Mouse (Mus musculus): ENCODE data around the gene Bmp8a. TPM values are rescaled to one million over a fixed set of nuclear protein-coding genes. Genes with fewer than 3 reads are reported as not detected.
A peak's percentile ranks its signal among the peaks of the same experiment; 100 is the strongest.

Bmp8a gene
- not detected in 2 replicates for polyA plus RNA-seq (2014; fragmentation: Nextera tagmentation; extraction: Ambion mirVana)

DNA sequence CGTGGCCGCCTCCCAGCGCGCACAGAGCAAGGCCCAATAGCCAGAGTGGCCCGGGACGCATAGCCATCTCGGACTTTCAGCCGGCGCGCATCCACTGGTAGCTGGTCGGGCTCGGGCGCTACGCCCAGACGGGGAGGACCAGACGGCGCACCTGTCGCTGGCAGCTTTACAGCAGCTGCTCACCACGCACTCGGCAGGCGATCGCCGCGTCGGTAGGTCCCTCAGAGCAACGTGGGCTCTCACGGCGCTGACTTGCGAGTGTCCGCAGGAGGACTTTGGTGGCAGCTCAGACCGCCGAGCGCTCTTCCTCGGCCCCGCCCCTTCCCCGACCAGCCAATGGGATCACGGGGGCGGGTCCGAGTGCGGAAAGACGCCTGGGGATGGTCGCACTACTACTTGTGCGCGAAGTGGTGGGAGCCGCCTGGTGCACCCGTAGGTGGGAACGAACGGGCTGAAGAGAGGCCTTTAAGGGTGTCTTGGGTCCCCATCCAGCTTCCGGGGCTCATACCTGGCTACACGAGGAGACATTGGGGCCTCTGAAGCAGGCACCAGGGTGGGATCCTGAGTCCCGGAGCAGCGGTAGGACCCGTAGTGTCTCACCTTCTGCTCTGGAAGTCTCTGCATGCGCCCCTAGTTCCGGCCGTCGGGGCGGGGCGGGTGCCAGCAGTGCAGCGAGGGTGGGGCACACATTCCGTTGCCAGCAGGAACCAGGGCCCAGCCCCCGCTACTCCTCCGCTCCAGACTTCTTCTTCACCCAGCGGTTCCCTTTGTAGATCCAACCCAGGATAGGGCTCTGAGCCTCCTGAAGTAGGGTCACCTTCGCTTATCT, at the start of gene Bmp8a:
Gene Bmp8a (minus strand): TSS at position 611 of the 829 bp plus-strand sequence.
- Histone ChIP-seq H3K27ac (replicated peaks in 1 of 2; ENCODE audit: control insufficient read depth in 1 of 2, insufficient read depth in 1 of 2, low read depth in 2 of 2, low read length in 2 of 2) (no peak within 1 kb of the TSS), H3K27me3 (ENCODE audit: control insufficient read depth, insufficient read depth, low read length) (peaks cover 36% of the 10 kb centered on the region)

DNA sequence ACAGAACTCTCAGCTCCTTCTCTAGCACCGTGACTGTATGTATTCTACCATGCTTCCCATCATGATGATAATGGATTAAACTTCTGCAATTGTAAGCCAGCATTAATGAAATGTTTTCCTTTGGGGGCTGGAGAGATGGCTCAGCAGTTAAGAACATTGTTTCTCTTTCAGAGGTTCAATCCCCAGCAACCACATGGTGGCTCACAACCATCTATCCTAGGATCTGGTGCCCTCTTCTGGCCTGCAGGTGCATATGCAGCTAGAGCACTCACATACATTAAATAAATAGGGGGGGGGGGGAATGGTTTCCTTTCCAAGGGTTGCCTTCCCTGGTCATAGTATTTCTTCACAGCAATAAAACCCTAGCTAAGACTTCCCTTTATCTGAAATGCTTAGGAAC, 49.1 kb upstream of the Bmp8a start:
- ATAC-seq (ENCODE audit: insufficient number of reproducible peaks, insufficient read depth, low FRiP score, low read depth): no peak
- no peak overlapping the region for H3K4me2 ChIP-seq (ENCODE audit: low read length)
- H3K4me3 ChIP-seq (ENCODE audit: control insufficient read depth in 1 of 2, insufficient read depth in 1 of 2, low read depth in 1 of 2, low read length in 2 of 2): no peak overlapping the region
- WGBS: 97% methylated on average over 1 of the region's 1 CpGs
- H3K4me1 ChIP-seq (ENCODE audit: control insufficient read depth in 2 of 2, insufficient read depth in 2 of 2, low read length in 2 of 2): peaks cover 0 to 3% of the 10 kb centered on the region in 2 experiments; a peak in 1 of 4 replicates
- H3K9me3 ChIP-seq (ENCODE audit: control insufficient read depth, low read length): no peaks in the 10 kb centered on the region
- H3K36me3 ChIP-seq (ENCODE audit: control insufficient read depth, insufficient read depth, low read length): peaks cover 98% of the 10 kb centered on the region
- no peak overlapping the region for H3K27ac ChIP-seq (replicated peaks in 1 of 2; ENCODE audit: control insufficient read depth in 1 of 2, insufficient read depth in 1 of 2, low read depth in 2 of 2, low read length in 2 of 2)
- no peak overlapping the region for H3K9ac ChIP-seq (ENCODE audit: low read length)
- no peaks in the 10 kb centered on the region for H3K27me3 ChIP-seq (ENCODE audit: control insufficient read depth, insufficient read depth, low read length)

More for the DNA sequence above, at the start of gene Bmp8a:
- under 1% methylated on average over 65 of the region's 65 CpGs for WGBS
- Histone ChIP-seq H3K9me3 (ENCODE audit: control insufficient read depth, low read length) (no peaks in the 10 kb centered on the region), H3K36me3 (ENCODE audit: control insufficient read depth, insufficient read depth, low read length) (no peaks in the 10 kb centered on the region), H3K4me2 (ENCODE audit: low read length) (peak within 1 kb of the TSS; percentile 93), H3K9ac (ENCODE audit: low read length) (peak within 1 kb of the TSS; percentile 56), H3K4me3 (ENCODE audit: control insufficient read depth in 1 of 2, insufficient read depth in 1 of 2, low read depth in 1 of 2, low read length in 2 of 2) (peak within 1 kb of the TSS; percentile 48 to 56), H3K4me1 (ENCODE audit: control insufficient read depth in 2 of 2, insufficient read depth in 2 of 2, low read length in 2 of 2) (peaks cover 2 to 4% of the 10 kb centered on the region in 2 experiments; a peak in 1 of 4 replicates)
- ATAC-seq (ENCODE audit: insufficient number of reproducible peaks, insufficient read depth, low FRiP score, low read depth): peak; percentile 75

DNA sequence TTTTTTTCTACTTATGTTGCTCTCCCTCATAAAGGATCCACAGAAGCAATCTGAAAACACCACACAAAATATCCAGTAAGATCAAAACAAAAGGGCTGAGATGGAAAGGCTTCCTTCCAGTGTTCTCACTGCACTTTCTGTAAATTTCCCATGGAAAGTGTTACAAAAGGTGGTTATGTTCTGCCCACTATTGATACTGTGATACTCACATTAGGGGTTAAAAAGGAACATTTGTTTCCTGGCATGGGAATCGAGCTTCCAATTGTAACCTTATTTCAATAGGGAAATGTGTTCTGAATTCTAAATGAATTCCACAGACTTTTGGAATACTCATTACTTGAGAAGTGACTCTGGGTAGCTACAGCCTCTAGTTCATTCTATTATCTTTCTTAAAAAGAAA, 42.0 kb upstream of the Bmp8a start:
- H3K9ac ChIP-seq (ENCODE audit: low read length): no peak overlapping the region
- no peak overlapping the region for H3K4me3 ChIP-seq (ENCODE audit: control insufficient read depth in 1 of 2, insufficient read depth in 1 of 2, low read depth in 1 of 2, low read length in 2 of 2)
- H3K27ac ChIP-seq (replicated peaks in 1 of 2; ENCODE audit: control insufficient read depth in 1 of 2, insufficient read depth in 1 of 2, low read depth in 2 of 2, low read length in 2 of 2): no peak overlapping the region
- H3K36me3 ChIP-seq (ENCODE audit: control insufficient read depth, insufficient read depth, low read length): peaks cover 100% of the 10 kb centered on the region
- no peak overlapping the region for H3K4me2 ChIP-seq (ENCODE audit: low read length)
- H3K9me3 ChIP-seq (ENCODE audit: control insufficient read depth, low read length): no peaks in the 10 kb centered on the region
- no peaks in the 10 kb centered on the region for H3K27me3 ChIP-seq (ENCODE audit: control insufficient read depth, insufficient read depth, low read length)
- ATAC-seq (ENCODE audit: insufficient number of reproducible peaks, insufficient read depth, low FRiP score, low read depth): no peak
- H3K4me1 ChIP-seq (ENCODE audit: control insufficient read depth in 2 of 2, insufficient read depth in 2 of 2, low read length in 2 of 2): no peaks in the 10 kb centered on the region
- WGBS: 86% methylated on average over 1 of the region's 1 CpGs

DNA sequence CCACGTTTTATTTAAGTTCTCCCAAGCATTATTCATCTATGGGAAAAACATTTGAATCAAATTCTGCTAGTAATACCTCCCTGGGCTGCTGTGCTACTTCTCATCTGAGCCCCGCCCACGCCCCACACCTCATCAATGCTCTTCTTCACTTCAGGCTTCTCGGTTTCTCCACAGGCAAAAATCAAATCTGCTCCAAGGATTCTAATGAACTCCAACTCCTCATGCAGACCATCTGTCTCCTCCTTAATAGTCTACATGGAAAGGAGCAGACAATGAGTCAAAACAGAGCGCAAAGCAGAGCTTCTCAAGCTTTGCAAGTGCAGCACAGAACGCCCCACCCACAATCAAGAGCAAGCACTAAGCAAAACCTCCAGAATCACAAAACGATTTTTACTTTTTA, 40.1 kb upstream of the Bmp8a start:
- H3K4me2 ChIP-seq (ENCODE audit: low read length): no peak overlapping the region
- H3K27ac ChIP-seq (replicated peaks in 1 of 2; ENCODE audit: control insufficient read depth in 1 of 2, insufficient read depth in 1 of 2, low read depth in 2 of 2, low read length in 2 of 2): no peak overlapping the region
- no peak overlapping the region for H3K9ac ChIP-seq (ENCODE audit: low read length)
- no peaks in the 10 kb centered on the region for H3K9me3 ChIP-seq (ENCODE audit: control insufficient read depth, low read length)
- WGBS: 89% methylated on average over 7 of the region's 7 CpGs
- H3K4me3 ChIP-seq (ENCODE audit: control insufficient read depth in 1 of 2, insufficient read depth in 1 of 2, low read depth in 1 of 2, low read length in 2 of 2): no peak overlapping the region
- H3K4me1 ChIP-seq (ENCODE audit: control insufficient read depth in 2 of 2, insufficient read depth in 2 of 2, low read length in 2 of 2): no peaks in the 10 kb centered on the region
- no peak for ATAC-seq (ENCODE audit: insufficient number of reproducible peaks, insufficient read depth, low FRiP score, low read depth)
- peaks cover 98% of the 10 kb centered on the region for H3K36me3 ChIP-seq (ENCODE audit: control insufficient read depth, insufficient read depth, low read length)
- no peaks in the 10 kb centered on the region for H3K27me3 ChIP-seq (ENCODE audit: control insufficient read depth, insufficient read depth, low read length)

DNA sequence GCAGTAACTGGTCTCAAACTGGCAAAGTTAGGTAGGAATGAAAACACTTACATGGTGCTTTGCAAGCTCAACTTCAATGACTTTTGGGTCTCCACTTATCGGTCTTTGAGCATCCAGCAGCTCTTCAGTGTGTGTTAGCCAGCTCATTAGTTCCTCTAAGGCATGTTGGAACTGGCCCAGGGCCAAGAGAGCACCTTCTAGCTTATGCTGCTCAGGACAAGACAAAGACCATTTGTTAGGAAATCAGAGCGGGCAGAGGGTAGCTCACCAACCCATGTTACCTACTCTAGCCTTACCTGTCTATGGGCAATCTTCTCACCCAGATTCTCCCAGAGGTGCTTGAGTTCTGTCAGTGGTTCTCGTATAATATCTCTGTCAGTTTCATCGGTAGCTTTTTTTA, 39.0 kb upstream of the Bmp8a start:
- Histone ChIP-seq H3K4me2 (ENCODE audit: low read length) (no peak overlapping the region), H3K4me3 (ENCODE audit: control insufficient read depth in 1 of 2, insufficient read depth in 1 of 2, low read depth in 1 of 2, low read length in 2 of 2) (no peak overlapping the region), H3K36me3 (ENCODE audit: control insufficient read depth, insufficient read depth, low read length) (peaks cover 98% of the 10 kb centered on the region), H3K4me1 (ENCODE audit: control insufficient read depth in 2 of 2, insufficient read depth in 2 of 2, low read length in 2 of 2) (no peaks in the 10 kb centered on the region), H3K9me3 (ENCODE audit: control insufficient read depth, low read length) (no peaks in the 10 kb centered on the region), H3K27ac (replicated peaks in 1 of 2; ENCODE audit: control insufficient read depth in 1 of 2, insufficient read depth in 1 of 2, low read depth in 2 of 2, low read length in 2 of 2) (no peak overlapping the region), H3K9ac (ENCODE audit: low read length) (no peak overlapping the region), H3K27me3 (ENCODE audit: control insufficient read depth, insufficient read depth, low read length) (no peaks in the 10 kb centered on the region)
- ATAC-seq (ENCODE audit: insufficient number of reproducible peaks, insufficient read depth, low FRiP score, low read depth): no peak
- 91% methylated on average over 4 of the region's 4 CpGs for WGBS

DNA sequence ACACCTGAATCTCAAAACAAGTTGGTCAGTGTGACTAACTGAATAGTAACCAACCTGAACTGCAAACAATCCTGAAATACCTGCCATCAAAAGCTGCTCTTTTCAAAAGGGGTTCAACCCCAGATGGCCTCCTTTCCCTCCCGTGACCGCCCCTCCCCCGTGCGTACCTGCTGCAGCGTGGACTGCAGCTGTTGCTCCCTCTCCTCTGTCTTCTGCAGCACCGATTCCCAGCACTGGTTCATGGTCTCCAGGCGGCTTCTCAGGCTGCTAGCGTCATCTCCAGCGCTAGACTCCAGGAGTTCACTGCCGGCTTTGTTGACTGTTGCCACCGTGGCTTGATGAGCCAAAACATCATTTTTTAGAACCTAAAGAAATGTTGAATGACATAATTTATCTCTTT, 38.5 kb upstream of the Bmp8a start:
- Histone ChIP-seq H3K27ac (replicated peaks in 1 of 2; ENCODE audit: control insufficient read depth in 1 of 2, insufficient read depth in 1 of 2, low read depth in 2 of 2, low read length in 2 of 2) (no peak overlapping the region), H3K9ac (ENCODE audit: low read length) (no peak overlapping the region), H3K4me2 (ENCODE audit: low read length) (no peak overlapping the region), H3K27me3 (ENCODE audit: control insufficient read depth, insufficient read depth, low read length) (no peaks in the 10 kb centered on the region), H3K4me1 (ENCODE audit: control insufficient read depth in 2 of 2, insufficient read depth in 2 of 2, low read length in 2 of 2) (no peaks in the 10 kb centered on the region), H3K36me3 (ENCODE audit: control insufficient read depth, insufficient read depth, low read length) (peaks cover 98% of the 10 kb centered on the region), H3K4me3 (ENCODE audit: control insufficient read depth in 1 of 2, insufficient read depth in 1 of 2, low read depth in 1 of 2, low read length in 2 of 2) (no peak overlapping the region), H3K9me3 (ENCODE audit: control insufficient read depth, low read length) (no peaks in the 10 kb centered on the region)
- ATAC-seq (ENCODE audit: insufficient number of reproducible peaks, insufficient read depth, low FRiP score, low read depth): no peak
- WGBS: 96% methylated on average over 11 of the region's 11 CpGs

DNA sequence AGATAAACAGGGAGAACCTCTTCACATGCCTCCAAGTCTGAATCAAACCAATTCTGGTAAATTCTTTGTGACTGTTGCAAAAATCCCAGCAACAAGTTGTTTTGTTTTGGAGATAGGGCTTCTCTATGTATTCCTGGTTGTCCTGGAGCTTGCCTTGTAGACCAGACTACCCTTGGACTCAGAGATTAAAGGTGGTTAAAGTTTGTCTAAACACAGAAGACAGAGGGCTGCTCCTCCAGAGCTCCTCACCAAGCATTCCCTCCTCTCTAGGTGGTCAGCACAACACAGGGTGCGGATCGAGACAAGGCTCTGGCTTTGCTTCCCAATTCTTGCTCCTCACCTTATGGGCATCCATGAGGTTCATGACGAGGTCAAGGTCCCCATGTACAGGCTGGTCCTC, 33.0 kb upstream of the Bmp8a start:
- Histone ChIP-seq H3K9me3 (ENCODE audit: control insufficient read depth, low read length) (no peaks in the 10 kb centered on the region), H3K4me3 (ENCODE audit: control insufficient read depth in 1 of 2, insufficient read depth in 1 of 2, low read depth in 1 of 2, low read length in 2 of 2) (no peak overlapping the region), H3K4me1 (ENCODE audit: control insufficient read depth in 2 of 2, insufficient read depth in 2 of 2, low read length in 2 of 2) (no peaks in the 10 kb centered on the region), H3K27ac (replicated peaks in 1 of 2; ENCODE audit: control insufficient read depth in 1 of 2, insufficient read depth in 1 of 2, low read depth in 2 of 2, low read length in 2 of 2) (no peak overlapping the region), H3K27me3 (ENCODE audit: control insufficient read depth, insufficient read depth, low read length) (no peaks in the 10 kb centered on the region), H3K9ac (ENCODE audit: low read length) (no peak overlapping the region), H3K4me2 (ENCODE audit: low read length) (no peak overlapping the region), H3K36me3 (ENCODE audit: control insufficient read depth, insufficient read depth, low read length) (peaks cover 98% of the 10 kb centered on the region)
- 86% methylated on average over 3 of the region's 3 CpGs for WGBS
- ATAC-seq (ENCODE audit: insufficient number of reproducible peaks, insufficient read depth, low FRiP score, low read depth): no peak
